Mouse (Mus musculus): ENCODE data around the gene Col4a6.

The Col4a6 gene

DNA sequence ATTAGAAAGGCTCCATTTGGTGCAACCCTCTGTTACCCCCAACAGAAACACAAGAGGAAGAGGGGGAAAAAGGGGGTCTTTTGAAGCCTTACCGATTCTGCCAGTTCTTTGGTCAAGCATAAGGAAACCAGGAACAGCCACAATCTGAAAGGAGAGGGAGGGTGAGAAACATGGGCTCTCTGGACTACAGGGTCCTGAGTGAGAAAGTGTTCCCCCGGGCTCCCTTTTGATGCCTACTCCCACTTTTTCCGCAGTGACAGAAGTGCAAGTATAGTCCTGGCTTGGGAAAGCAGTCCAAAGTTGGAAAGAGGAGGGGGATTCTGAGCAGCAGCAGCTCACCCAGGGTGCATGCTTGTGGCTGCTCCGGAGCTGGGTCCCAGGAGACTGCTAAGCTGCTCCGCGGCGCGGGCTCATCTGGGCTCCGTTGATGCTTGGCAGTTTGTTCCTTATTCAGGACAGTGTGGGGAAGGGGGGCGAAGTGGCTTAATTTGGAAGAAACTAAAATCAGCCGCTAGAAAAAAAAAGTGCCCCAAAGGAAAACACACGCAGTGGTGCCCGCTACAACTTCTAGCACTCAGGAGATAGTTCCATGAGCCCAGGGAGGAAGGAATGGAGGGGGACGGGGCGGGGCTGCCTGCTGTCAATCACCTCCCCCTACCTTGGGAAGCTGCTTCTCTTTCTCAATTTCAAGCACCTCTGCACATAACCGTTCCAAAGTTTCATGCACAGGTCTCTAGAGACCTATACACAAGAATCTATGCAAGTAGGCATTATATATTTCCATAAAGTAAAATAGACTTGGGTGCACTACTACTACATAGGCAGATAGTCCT is at the start of gene Col4a6:
Gene Col4a6, minus strand, starts transcription at position 607 of the 833 bp plus-strand sequence.
- DNase-seq (ENCODE audit: low spot score in 2 of 2), result no peak

DNA sequence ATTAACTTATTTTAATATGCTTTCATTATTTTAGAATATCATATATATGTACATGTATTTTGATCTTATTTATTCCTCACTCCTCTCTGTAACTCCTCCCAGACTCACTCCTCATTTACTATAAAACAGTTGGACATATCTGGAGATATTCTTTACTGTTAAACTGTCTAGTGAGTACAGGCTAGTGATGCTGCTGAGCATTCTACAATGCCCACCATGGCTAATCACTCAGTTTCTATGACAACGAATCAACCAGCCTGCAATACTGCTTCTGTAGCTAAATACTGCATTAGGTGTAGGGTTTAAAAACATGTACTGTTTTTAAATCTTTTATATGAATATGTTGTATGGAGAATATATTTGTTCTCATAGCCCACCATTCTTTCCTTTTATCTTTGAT is 29.2 kb upstream of the Col4a6 start:
- no peak for DNase-seq (ENCODE audit: low spot score in 2 of 2)

DNA sequence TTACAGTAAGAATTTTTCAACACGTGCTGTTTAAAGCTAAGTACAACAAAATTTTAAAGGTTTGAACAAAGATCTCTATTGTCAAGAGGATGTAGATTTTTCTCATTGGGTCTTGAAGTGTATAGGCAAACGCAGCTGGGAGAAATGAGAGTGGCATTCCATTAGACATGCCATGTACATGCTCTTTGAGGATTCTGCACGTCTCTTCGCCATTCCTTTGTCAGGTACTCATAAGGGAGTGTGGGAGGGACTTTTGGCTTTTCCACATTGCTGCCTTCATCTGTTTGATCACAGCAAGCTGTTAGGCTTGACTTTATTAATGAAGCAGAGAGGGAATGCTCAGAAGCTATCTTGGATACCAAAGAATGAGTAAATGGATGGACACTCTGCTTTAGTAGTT is 20.7 kb upstream of the Col4a6 start:
- no peak for DNase-seq (ENCODE audit: low spot score in 2 of 2)

DNA sequence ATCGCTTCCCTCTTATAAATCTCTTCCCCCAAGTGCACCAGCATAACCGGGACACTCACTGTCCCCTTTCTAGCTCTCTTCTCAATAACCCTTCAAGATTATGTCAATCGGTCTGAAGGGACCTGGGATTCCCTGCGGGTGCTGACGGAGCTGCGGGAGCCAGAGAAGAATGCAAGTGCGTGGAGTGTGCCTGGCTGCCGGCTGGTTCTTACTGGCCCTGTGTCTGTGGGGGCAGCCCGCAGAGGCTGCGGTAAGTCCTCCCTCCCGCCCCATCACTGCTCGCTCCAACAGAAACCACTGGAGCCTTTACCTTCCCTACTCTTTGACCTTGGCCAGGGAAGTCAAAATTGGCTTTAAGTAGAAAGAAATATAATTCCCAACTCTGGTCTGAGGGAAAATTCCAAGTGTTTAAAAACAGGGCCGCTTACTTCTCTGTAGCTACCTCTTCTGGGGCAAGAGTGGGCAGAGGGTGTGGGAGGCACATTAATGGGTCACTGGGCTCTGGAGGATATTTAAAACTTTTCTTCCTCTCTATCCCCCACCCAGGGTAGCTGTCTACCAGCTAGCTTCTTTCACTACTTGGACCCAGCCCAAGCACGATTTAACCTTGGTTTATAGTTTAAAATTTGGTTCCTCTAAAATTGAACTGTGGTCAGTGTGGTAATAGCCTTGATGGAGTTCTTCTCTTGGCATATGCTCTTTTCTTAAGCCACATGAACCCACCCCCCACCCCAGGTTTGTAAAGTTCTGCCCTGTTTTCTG is 1.9 kb upstream of the Col4a6 start:
- no peak for DNase-seq (ENCODE audit: low spot score in 2 of 2)

DNA sequence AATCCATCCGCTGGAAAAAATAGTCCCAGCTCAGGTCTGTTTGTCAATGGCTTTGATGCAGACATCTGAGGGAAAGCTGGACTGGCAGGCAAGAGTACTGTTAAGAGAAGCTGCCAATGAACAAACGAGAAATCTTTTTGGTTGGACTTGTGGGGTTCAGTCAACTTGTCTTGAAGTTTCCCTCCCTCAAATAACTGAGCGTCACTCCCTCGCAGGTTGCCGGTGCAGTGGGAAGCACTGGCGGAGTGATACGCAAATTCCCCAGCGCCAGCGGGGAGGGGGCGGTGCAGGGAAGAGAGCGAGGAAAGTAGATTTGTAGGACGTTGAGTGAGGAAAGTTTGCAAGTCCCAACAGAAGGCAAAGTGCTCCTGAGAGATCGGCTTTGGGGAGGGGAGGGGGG is 1.2 kb upstream of the Col4a6 start, which contains the start of gene Col4a5:
Gene Col4a5, plus strand, starts transcription at position 276 of the 400 bp plus-strand sequence.
- DNase-seq (ENCODE audit: low spot score in 2 of 2), result peak in 1 of 2 experiments; percentile 11

DNA sequence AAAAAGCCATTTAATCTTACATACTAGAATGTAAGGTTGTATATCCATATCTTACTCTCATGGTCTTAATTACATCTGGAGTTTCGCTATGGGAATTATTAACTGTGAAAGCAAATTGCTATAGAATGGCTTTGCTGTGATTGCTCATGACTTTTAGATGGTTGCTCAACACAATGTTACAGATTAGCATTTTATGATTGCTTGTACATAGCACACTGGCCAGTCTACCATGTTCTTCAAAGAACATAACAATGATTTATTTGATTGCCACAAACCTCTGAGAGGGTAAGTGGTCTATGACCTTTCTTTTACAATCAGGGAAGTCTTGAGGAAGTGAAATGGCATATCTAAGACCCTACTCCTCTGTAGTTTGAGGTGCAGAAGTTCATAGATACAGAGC is 25.9 kb downstream of the Col4a6 start:
- no peak for DNase-seq (ENCODE audit: low spot score in 2 of 2)

DNA sequence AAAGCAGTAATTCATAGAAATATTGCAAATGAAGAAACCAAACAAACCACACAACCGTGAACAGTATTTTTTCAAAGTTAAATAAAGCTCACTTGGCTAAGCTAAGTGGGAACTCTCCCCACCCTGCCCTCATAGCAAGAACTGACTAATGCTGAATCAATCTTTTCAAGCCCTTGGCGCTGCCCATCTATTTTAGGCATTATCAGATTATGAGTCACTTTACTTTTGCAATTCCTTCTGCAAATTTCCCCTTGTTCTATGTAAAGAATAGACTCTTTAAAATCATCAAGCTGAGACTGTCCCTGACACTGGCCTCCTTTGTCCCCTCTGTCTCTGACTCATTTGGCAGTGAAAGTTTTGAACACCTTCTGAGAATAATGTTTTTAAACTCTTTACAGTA is 34.5 kb downstream of the Col4a6 start:
- DNase-seq (ENCODE audit: low spot score in 2 of 2), result no peak

DNA sequence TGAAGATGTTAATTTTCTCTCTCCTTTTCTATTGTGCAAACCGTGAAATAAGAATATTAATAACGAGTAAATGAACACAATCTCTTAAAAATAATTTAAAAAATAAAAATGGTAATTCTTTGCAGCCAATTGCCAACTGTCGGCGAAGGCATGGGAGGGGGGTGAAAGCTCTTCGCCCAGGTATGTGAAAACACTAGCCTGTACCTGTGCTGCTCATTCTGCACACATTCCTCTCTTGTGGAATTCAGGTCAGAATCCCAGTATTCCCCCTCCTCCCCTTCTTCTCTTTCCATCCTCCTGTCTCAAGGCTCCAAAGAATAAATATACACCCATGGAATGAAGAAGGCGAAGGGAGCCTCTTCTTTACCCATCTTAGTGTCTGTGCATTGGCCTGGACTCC is 37.1 kb downstream of the Col4a6 start:
- no peak for DNase-seq (ENCODE audit: low spot score in 2 of 2)

DNA sequence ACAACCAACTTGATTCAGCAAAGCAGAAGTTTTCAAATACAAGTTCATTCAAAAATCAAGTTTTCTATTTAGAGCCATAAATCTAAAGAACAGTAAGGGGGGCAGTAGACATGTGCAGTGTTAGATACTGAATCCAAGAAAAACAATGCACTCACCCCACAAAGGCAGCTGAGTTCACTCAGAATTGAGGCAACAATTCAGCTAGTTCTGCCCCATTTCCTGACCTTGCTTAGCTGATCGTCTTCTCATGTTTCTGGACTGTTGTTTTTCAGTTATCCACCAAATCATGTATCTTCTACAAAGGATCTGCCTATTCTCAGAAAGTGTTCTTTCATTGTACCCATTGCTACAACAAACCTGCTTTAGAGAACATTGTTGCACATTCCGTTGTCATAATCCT is 58.6 kb downstream of the Col4a6 start:
- DNase-seq (ENCODE audit: low spot score in 2 of 2), result no peak

DNA sequence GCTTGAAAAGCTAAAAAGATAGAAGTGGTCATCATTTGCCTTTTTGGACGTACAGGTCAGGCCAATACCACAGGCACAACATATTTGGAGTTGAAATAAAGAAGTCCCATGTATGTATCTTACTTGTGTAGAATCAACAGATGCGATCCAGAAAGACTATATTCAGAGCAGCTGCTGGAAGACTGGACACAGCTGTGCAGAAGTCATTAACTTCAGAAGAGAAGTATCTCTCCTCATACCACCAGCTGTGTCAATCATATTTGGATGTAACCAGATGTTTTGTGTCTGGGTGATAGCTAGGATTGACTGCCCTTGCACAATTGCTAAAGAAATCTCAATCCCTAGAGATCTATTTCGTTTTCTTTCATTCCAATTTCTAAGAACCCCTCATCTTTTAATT is 77.6 kb downstream of the Col4a6 start:
- DNase-seq (ENCODE audit: low spot score in 2 of 2), result no peak

DNA sequence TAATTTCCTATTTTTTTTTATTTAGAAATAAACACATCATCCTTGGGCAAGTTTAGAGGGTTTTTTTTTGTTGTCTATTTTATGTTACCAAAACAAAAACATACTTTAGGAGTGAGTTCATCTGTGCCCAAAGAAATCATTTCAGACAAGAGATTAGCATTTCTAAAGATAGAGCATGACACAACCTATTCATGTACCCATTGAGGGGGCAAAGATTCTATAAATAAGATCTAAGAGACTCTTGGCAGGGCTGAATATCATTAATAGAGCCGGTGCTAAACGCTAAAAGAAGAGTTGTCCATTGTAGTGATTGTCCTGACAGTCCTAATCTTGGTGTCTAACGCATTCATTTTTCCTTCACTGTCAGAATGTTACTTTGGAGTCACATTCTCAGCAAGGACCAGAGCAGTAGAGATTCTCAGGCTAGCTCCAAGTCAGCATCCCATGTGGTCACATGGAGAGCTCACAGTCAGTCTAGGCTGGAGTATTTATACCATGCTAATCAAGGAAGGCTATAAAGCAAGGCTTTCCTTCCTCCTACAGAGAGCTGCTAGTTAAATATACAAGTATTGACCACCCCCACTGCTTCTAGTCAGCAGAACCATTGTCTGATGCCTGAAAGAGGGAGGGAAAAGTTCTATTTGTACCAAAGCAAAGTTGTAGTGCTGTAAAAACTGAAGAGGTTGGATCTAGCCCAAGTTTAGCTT is 88.3 kb downstream of the Col4a6 start:
- no peak for DNase-seq (ENCODE audit: low spot score in 2 of 2)

DNA sequence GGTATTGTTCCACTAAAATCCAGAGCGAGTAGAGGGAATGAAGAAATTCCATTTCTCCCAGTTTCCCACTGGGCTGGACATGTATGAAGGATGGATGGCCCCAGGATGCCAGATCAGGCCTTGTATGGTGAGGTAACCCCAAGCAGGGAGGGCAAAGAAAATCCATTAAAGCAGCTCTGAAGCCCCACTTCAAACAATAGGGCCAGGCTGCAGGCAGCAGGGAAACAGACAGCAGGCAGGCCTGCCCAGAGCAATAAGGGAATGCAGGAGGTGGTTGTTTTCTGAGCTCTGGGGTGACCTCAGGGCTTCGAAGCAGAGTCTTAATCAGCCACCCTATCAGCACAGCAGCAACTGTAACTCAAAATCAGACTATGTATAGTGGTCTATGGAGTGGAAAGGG is 89.2 kb downstream of the Col4a6 start:
- no peak for DNase-seq (ENCODE audit: low spot score in 2 of 2)

DNA sequence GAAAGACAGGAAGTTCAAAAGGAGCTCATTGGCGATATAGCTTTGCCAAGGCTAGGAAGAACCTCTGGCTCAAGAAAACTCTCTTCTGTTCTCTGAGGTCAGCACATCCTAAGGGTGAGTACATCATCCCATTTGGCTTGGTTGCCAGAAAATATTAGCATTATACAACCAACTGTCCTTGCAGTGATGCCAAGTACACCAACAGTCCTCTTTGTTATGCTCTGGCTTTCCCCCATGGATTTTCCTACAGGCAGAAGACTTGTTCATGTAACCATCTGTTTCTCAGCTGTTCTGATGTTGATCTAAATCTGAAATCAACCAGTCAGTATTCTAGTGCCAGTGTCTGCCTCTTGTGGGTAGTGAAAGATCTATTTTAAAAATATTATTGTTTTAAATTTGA is 103.6 kb downstream of the Col4a6 start:
- DNase-seq (ENCODE audit: low spot score in 2 of 2), result no peak

DNA sequence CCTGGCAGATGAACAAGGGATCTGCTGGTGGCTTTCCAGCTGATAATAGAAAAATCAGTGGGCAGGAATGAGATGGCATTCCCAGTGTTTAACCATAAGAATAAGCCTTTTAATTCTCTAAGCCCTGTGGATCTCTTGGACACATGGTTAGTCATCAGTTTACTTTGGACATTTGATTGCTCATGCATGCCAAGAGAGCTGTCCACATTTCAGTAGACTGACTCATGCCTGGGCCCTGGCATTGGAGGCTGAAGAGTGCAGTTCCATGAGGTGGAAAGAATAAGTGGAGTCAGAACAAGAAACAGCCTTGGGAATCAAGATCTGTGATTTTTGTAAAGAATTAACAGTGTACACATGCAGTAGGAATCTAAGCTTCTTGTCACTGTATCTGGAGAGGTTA is 110.5 kb downstream of the Col4a6 start:
- no peak for DNase-seq (ENCODE audit: low spot score in 2 of 2)

DNA sequence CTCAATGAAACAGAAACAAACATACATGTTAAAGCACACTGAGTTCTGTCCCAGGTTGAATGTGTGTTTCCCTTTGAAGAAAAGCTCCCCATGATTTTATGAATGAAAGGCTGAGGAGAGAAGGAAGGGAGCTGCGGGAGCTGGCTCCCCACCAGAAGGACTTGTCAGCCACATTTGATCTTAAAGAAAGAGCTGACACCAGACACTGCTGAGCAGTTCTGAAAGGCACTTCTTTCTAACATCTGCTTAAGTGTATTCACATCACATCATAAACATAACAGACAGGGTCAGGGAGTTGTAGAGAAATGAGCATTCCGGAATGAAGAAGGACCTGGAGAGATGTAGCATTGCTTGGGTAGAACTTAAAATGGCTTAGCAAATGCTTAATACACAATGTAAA is 132.5 kb downstream of the Col4a6 start:
- no peak for DNase-seq (ENCODE audit: low spot score in 2 of 2)

DNA sequence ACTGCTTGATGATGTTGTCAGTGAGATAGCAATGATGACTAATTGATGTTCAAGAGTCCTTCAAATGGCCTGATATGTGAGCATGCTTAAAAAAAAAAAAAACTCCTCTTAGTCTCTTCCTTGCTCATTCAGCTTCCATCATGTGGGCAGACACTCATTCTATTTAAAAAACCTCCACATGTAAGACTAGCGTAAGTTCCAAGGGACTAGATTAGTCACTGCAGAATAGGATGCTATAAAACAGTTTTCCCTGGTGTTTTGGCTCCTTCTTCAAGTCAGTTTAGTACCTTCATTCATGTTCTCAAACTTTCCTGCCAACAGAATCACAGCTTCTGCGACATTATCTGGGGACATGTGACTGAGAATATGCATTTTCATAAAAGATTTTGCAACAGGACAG is 145.8 kb downstream of the Col4a6 start:
- no peak for DNase-seq (ENCODE audit: low spot score in 2 of 2)

DNA sequence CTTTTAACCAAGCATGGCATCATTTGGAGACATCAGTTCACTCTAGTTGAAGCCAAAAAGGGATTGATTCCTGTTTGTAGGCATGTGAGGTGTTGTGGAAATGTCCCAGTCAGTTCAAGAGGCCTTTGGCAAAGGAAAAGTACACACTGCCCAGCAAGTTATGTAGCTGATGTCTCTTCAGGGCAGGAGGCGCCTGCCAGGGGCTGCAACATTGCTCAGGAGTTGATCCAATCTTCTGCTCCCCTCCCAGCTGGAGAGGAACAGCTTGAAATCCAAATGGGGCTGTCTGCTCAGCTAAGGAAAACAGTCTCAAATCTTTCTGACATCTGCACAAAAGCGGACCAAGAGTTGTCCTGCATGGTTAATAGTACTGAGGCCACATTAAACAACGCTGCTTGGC is 149.7 kb downstream of the Col4a6 start:
- DNase-seq (ENCODE audit: low spot score in 2 of 2), result no peak

DNA sequence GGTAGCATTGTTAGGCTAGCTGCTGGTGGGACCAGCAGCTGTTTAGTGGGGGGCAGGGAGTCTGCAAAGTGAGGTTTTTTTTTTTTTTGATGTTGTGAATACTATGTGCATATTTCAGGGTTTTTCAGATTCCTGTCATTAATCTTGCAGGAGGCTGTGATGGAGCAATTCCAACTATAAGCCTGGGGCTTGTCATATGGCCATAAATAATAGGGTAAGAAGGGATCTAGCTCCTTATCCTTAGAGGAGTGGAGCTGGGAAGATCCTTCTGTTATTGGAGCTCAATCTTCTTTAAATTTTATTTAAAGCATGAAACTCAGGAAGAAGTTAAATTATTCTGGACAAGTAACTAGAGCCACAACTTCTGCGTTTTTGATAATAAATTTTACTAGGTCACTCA is 157.7 kb downstream of the Col4a6 start:
- no peak for DNase-seq (ENCODE audit: low spot score in 2 of 2)

DNA sequence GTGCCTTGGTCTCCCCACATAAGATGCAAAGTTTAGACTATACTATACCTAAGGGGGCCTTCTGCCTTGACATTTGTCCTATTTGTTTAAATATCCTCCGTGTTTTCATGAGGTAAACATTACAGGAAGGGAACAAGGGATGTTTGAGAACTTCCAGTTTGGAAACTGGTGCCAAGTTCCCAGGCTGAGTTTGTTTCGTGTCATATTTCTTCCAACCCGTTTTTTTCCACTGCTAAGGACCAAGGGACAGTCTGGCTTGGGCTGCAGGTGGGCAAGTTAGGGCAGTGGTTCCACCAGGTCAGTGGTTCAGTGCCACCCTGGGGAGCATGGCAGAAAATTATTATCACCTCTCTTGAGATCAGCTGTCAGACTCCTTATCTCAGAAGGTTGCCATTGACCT is 158.1 kb downstream of the Col4a6 start:
- DNase-seq (ENCODE audit: low spot score in 2 of 2), result no peak

DNA sequence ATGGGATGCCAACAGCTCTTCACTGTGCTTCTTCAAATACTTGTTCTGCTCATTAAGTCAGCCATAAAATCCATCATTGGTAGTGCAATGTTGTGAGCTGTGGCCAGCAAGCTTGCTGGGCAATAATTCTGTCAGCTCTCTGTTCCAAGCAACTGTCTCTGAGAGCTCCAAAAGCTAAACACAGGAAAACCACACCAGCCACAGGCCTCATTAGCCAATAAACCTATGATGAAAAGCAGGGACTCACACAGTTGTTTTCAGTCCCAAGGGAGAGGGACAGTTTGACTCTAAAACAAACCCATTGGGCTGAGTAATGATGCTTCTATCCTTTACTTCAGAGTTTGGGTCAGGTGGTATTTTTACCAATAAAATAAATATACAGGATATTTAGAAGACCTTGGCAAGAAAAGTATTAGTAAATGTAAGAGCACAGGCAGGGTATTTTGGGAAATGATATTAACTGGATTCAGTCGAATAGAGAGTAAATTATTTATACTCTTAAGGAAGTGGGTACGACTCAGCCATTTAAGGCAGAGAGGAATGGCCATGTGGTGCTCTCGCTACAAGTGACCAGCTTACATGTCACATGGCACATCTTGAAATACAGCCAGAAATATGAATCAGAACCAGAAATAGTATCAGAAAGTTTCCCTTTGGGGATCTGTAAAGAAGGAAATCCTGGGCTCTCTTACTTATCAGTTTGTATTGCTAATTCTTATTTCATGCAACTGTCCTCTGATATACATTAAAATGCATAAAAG is 181.0 kb downstream of the Col4a6 start:
- no peak for DNase-seq (ENCODE audit: low spot score in 2 of 2)

DNA sequence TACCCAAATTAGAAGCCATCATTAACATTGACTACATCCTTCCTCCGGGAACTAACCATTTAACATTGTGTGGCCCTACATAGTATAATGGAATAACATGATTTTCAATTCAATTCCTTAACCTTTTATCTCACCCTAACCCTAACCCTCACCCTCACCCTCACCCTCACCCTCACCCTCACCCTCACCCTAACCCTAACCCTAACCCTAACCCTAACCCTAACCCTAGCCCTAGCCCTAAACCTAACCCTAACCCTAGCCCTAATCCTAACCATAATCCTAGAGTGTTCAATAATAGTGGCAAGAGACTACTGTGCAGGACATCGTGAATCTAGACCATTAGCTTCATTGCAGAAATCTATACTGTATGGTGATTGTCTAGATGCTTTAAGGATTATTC is 197.5 kb downstream of the Col4a6 start:
- no peak for DNase-seq (ENCODE audit: low spot score in 2 of 2)

DNA sequence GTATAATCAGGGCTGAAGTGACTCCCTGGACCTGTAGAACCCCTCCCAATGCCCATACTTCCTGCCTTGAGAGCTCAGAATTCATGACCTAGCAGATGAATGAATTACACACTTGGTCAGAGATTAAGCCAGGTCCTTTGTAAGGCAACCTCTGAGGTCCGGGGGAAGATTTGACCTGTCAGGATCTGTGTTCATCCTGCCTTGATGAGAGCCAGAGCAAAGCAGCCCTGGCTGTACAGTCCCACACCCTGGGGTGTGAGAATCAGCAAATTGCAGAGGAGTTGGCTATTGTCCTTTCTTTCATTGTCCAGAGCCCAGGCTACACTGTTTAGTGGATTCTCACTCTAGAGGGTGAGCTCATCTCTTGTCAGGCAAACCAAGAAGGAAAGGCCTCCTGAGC is 207.9 kb downstream of the Col4a6 start:
- DNase-seq (ENCODE audit: low spot score in 2 of 2), result no peak

Measured in spleen, postnatal 10 days (tissue).